Mouse (Mus musculus) liver, adult 2 months (tissue): ENCODE measurements at regions not wholly inside any gene's neighbourhood (a gene's known extent, or its start where the extent isn't known, plus 50 kb on each side); places are given as distances from the start of the nearest gene placed in this dataset.

ENCODE experiments used
- DNase-seq: peaks from one replicate; pipeline ENCODE4 v3.0.0-alpha.2; 2011; ENCODE audit warnings: low read depth, low spot score; ENCODE audit errors: extremely low read depth
- H3K27ac ChIP-seq: fragments of 200-500 bp; replicated peaks from 2 replicates; pipeline ENCODE4 v1.5.1; 2012; ENCODE audit warnings: low read depth, mild to moderate bottlenecking, control low read depth, inconsistent platforms, low read length; ENCODE audit not compliant: insufficient read depth
- H3K27me3 ChIP-seq: fragments of 200-500 bp; 2 replicates; pipeline ENCODE4 v1.6.1; 2012; ENCODE audit warnings: mild to moderate bottlenecking, moderate library complexity, low read length, inconsistent platforms; ENCODE audit not compliant: control insufficient read depth, insufficient read depth
- H3K36me3 ChIP-seq: fragments of 200-500 bp; 2 replicates; pipeline ENCODE4 v1.6.1; 2012; ENCODE audit warnings: low read length, inconsistent platforms; ENCODE audit not compliant: control insufficient read depth, insufficient read depth
- H3K4me1 ChIP-seq: fragments of 200-500 bp; 2 replicates; pipeline ENCODE4 v1.6.1; 2011; ENCODE audit warnings: low read length; ENCODE audit not compliant: control insufficient read depth, insufficient read depth
- H3K4me3 ChIP-seq: fragments of 200-500 bp; 2 replicates; pipeline ENCODE4 v1.5.1; 2011; ENCODE audit warnings: low read depth, mild to moderate bottlenecking, control low read depth, low read length, moderate library complexity; ENCODE audit not compliant: insufficient read depth
- H3K79me2 ChIP-seq: fragments of 200-500 bp; 2 replicates; pipeline ENCODE4 v1.6.1; 2012; ENCODE audit warnings: inconsistent platforms, mild to moderate bottlenecking, low read length, moderate library complexity; ENCODE audit not compliant: control insufficient read depth, insufficient read depth
- H3K9ac ChIP-seq: fragments of 200-500 bp; 2 replicates; pipeline ENCODE4 v1.6.1; 2012; ENCODE audit warnings: low read depth, mild to moderate bottlenecking, control low read depth, inconsistent platforms, low read length
- CTCF ChIP-seq: fragments of 200-500 bp; IDR thresholded peaks from 2 replicates; pipeline ENCODE4 v1.5.1; 2011; ENCODE audit warnings: low read depth, low read length, control low read depth
- POLR2A ChIP-seq: fragments of 200-500 bp; IDR thresholded peaks from 2 replicates; pipeline ENCODE4 v1.6.1; 2011; ENCODE audit warnings: low read length, control low read depth; ENCODE audit not compliant: insufficient read depth; ENCODE audit errors: extremely low read depth
- WGBS: fragments of 180-500 bp; shearing (Covaris S2); methylation state at CpG from one replicate; pipeline ENCODE4 v1.1.7; 2018; 5-methylcytosine and 5-hydroxymethylcytosine counted together

DNA sequence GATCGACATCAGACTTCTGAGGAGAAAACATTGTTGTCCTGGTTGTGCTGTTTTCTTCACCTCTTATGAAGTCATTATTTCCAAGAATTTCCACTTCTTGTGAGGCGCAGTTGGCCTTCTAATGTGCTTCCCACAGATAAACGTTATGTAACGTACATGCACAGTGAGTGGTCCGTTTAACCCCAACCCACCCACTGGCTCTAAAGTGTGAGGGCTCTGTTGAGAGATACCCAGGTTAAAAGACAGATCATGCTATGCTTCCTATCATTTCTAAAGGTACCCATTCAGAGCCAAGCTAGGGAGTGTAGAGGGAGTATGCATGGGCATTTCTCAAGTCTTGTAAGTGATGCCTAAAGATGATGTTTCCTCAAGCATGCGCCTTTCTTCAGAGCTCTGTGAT is 243.9 kb upstream of the Kcnj16 start:
- Histone ChIP-seq H3K79me2 (no peaks in the 10 kb centered on the region), H3K4me1 (no peaks in the 10 kb centered on the region), H3K9ac (no peak overlapping the region), H3K27ac (no peak overlapping the region), H3K27me3 (no peaks in the 10 kb centered on the region), H3K4me3 (no peak overlapping the region), H3K36me3 (no peaks in the 10 kb centered on the region)
- DNase-seq = no peak
- WGBS = 88% methylated on average over 6 of the region's 6 CpGs
- TF ChIP-seq POLR2A (no peak), CTCF (no peak)

DNA sequence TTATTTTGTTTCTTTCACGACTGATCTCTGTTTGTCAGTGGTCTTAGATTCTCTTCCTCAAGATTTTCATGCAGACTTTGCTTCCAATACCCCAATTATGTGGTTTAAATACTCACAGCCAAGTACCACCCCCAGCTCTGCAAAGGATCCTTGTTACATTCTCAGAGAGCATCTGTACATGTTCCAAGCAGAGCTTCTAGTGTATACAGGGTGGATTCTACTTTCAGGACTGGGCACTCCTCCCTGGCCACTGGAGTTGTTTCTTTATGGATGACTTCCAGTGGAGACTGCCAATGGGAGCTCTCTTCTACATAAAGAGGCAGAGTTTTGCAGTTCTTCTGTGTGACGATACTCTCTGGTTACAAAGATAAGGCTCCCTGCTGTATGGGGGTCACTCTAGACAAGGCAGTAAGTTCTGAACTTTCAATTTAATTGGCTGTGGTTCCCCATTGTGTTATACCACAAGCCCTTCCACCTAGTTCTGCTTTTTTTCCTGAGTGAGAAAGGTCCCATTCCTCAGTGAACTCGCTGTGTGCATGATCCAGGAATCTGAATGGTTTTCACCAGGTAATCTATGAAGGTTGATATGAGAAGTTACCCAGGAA is 240.4 kb upstream of the Kcnj16 start:
- H3K9ac ChIP-seq = no peak overlapping the region
- DNase-seq = no peak
- no peaks in the 10 kb centered on the region for H3K79me2 ChIP-seq
- H3K4me1 ChIP-seq = no peaks in the 10 kb centered on the region
- no peak overlapping the region for H3K27ac ChIP-seq
- H3K27me3 ChIP-seq = no peaks in the 10 kb centered on the region
- TF ChIP-seq POLR2A (no peak), CTCF (no peak)
- 68% methylated on average over 3 of the region's 3 CpGs for WGBS
- H3K36me3 ChIP-seq = no peaks in the 10 kb centered on the region
- no peak overlapping the region for H3K4me3 ChIP-seq

DNA sequence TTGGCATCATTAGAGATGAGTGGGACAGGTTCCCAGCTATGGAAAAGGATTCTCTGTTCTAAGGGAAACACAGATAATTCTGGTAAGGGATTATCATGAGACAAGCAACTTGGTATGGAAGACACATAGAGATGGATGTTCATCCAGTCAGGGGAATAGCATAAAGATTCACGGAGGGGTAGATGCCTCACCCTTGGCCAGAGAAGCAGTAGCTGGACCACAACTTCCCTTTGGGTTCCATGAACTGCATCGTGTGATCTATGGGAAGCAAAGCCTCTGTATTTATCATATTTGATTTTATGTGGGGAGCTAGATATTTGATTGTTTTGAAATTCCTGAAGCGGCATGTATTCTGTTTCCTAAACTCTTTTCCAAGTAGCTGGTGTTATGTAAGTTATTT is 236.3 kb upstream of the Kcnj16 start:
- Histone ChIP-seq H3K79me2 (no peaks in the 10 kb centered on the region), H3K27me3 (no peaks in the 10 kb centered on the region), H3K4me1 (no peaks in the 10 kb centered on the region), H3K4me3 (no peak overlapping the region), H3K36me3 (no peaks in the 10 kb centered on the region), H3K9ac (no peak overlapping the region), H3K27ac (no peak overlapping the region)
- WGBS = 77% methylated on average over 3 of the region's 3 CpGs
- no peak for TF ChIP-seq CTCF
- TF ChIP-seq POLR2A = no peak
- no peak for DNase-seq

DNA sequence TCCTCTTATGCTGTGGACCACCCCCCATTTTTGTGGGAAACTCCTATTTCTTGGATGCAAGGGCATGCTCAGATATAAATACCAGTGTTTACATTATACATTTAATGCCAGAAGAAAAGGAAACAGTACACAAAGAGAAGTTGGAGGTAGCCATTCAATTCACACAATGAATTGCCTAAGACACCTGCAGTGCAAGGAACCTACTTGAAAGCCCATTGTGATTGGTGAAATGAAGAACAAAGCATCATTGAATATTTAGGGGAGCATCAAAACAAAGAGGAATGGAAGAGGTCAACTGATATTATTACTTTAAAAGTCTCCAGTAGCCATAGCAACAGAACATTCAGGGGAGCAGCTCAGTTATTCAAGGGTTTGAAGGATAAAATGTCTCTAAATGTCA is 193.7 kb upstream of the Kcnj16 start:
- Histone ChIP-seq H3K27me3 (no peaks in the 10 kb centered on the region), H3K9ac (no peak overlapping the region), H3K4me1 (no peaks in the 10 kb centered on the region), H3K27ac (no peak overlapping the region), H3K36me3 (no peaks in the 10 kb centered on the region), H3K4me3 (no peak overlapping the region), H3K79me2 (no peaks in the 10 kb centered on the region)
- no peak for DNase-seq
- TF ChIP-seq POLR2A = no peak
- no peak for TF ChIP-seq CTCF

DNA sequence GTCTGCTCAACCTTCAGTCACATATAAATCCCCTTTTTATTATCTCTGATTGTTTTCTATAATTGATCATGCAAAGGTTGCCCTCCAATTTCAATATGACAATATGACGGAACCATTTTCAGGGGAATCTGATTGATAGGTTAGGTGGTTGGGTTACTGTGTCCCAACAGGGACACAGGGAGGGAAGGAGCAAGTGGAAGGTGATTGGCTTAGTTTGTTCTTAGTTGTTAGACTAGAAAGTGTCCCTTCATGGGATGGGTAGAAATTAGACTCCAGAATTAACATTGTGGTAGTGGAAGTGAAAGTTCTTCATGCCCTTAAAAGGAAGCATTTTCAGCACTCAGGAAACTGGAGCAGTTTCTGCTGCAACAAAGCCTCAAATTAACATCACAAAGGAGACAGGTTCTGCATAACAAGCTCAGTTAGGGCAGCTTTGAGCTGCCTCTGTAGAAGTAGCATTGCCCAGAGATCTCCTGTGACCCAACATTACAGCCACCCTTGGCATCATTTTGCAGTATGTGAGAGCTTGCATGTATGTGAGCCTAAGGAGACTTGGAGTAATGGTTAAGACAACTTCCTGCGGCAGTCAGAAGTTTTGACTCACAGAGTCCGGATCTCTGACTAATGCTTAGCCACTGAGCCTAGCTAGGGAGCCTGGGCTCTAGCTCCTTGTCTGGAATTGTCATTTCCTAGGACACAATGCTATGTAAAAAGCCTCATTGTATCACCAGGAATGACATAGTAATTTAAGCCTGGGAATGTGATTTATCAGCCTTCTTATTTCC is 186.1 kb upstream of the Kcnj16 start:
- WGBS = 72% methylated on average over 3 of the region's 3 CpGs
- TF ChIP-seq CTCF = no peak

GRCm38 (mm10) chr11:110789537-110789936 is 178.3 kb upstream of the Kcnj16 start:
- TF ChIP-seq CTCF (no peak), POLR2A (no peak)
- WGBS = 74% methylated on average over 4 of the region's 4 CpGs

More for the DNA sequence above, 186.1 kb upstream of the Kcnj16 start:
- no peak overlapping the region for H3K27ac ChIP-seq
- no peaks in the 10 kb centered on the region for H3K79me2 ChIP-seq
- no peaks in the 10 kb centered on the region for H3K4me1 ChIP-seq
- no peaks in the 10 kb centered on the region for H3K36me3 ChIP-seq
- no peaks in the 10 kb centered on the region for H3K27me3 ChIP-seq
- no peak overlapping the region for H3K9ac ChIP-seq
- DNase-seq = no peak
- no peak overlapping the region for H3K4me3 ChIP-seq

More at GRCm38 (mm10) chr11:110789537-110789936, 178.3 kb upstream of the Kcnj16 start:
- Histone ChIP-seq H3K27ac (no peak overlapping the region), H3K9ac (no peak overlapping the region), H3K36me3 (no peaks in the 10 kb centered on the region), H3K79me2 (no peaks in the 10 kb centered on the region), H3K4me1 (no peaks in the 10 kb centered on the region), H3K27me3 (no peaks in the 10 kb centered on the region), H3K4me3 (no peak overlapping the region)
- DNase-seq = no peak
